Mouse (Mus musculus) embryo, embryonic 11 days (tissue): ENCODE measurements at regions not wholly inside any gene's neighbourhood (a gene's known extent, or its start where the extent isn't known, plus 50 kb on each side); places are given as distances from the start of the nearest gene placed in this dataset.

Experiments used
- DNase-seq: peaks from one replicate; pipeline ENCODE4 v3.0.0-alpha.2; 2015

DNA sequence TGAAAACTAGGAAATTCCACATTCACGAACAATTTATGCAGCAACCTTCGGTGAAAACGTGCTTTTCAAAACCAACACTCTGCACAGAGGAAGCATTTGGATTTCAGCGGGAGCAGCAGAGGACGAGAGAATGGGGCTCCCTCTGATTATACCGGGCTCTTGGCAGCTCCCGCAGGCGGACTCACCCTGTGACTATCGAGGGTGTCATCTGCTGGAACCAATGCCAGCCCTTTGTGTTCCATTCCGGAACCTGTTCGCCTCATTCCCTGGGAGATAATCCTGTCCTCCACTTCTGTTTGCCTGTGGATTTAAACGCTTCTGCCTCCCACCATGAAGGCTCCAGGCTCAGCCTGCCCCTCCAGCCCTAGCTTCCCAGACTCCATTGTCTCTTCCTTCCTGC, 77.1 kb downstream of the Utp18 start:
- no peak for DNase-seq

DNA sequence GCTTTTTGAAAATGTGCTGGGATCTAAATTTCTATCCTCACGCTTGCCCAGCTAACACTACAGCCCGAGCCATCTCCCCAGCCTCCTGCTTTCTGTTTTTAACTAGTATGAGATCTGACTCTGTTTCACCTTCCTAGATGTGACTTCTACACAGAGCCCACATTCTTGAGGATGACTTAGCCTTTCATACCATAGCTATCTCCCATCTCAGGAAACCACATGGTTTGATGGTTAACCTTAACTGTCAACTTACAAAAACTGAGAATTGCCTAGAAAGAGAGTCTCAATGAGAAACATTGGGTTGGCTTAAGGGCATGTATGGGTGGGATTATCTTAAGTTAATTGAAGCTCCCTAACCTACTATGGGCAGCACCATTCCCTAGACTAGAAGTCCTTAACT, 78.4 kb downstream of the Utp18 start:
- DNase-seq = no peak

DNA sequence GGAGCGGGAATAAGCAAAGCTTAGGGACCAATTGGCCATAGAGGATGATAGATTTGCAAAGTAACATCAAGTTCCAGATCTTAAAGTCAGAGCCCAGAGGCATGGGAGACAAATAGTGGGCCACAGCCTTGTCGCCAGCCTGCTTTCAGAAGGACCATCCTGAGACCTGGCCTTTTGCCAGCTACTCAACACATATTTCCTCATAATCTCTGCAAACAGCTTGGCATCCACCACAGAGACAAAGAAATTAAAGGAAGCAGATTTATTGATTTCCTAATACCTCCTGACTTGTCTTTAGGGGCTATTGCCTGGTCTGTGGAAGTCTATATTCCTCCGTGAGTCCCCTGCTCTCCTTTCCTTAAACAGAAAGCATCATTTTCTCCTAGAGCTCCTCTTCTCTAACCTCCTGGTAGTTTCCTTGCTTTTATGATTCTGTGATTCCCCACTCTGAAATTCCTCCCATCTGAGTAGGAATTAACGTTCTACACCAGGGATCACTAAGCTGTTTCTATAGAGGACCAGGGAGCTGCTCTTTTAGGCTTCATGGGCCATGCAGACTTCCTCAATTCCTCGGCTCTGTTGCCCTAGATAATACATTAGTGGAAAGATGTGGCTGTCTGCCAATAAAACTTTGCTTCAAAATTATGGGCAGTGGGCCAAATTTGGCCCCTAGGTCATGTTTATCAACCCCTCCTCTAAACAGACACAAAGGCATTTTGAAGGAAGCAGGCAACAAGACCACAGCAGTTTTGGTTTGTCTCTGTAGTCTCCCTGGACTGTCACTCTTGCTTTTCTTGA, 114.2 kb downstream of the Utp18 start:
- no peak for DNase-seq

GRCm38 (mm10) chr11:93765961-93766360, 119.6 kb downstream of the Utp18 start:
- no peak for DNase-seq

- peak; percentile 77 for DNase-seq
These were observed 122.6 kb downstream of the Utp18 start for GRCm38 (mm10) chr11:93762832-93763530.

- DNase-seq = no peak
These were observed 127.7 kb downstream of the Utp18 start for GRCm38 (mm10) chr11:93757825-93758224.

DNA sequence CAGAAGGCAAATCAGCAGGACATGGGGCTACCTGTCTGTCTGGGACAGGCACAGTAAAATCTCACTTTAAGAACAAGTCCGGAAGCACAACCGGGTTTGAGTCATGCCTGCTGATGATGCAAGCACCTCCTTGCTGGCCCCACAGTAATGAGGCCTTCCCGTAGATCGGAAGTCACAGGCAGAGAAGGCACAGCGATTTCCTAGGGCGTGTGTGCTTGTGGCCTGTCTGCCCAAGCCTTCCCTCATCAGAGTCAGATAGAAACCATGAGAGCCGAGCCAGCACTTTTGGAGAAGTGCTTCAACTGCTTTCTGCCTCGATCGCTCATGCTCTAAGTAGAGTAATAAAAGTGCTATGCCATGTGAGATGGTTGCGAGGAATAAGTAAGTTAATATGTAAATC, 148.9 kb downstream of the Utp18 start:
- DNase-seq = no peak

GRCm38 (mm10) chr11:93733568-93734185, 151.9 kb downstream of the Utp18 start:
- peak; percentile 10 for DNase-seq

DNA sequence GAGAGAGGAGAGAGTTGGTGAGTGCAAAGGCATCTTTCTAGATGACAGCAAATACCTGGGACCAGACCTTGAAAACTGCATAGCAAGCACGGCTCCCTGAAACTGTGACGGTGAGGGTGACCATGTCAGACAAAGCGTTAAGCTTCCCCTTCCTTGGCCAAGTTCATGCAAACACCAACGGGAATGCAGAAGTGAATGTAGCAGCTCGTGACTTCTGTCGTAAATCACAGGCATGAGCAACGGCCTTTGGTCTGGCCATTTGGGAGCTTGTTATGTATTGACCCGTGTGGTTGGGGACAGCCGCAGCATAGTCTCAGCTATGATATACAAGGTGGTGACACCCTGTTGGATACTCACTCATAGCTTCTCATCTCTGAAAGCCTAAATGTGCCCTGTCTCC, 156.4 kb downstream of the Utp18 start:
- DNase-seq = no peak

DNA sequence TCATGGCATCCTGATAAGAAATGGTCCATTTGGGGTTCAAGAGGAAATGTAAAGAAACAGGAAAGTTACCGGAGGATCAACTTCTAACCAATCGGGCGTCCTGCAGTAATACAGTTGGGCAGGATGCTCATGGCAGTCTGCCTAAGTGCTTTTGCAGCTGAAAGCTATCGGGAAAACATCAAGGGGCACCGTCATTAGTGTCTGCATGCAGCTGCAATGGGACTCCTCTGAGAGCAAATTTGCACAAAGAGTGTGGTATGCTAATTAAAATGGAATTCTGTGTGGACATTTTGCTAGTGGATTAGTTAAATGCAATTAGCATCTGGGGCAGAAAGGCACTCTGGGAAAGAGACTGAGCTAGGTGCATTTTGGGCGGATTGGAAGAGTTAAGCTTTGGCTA, 160.3 kb downstream of the Utp18 start:
- no peak for DNase-seq

DNA sequence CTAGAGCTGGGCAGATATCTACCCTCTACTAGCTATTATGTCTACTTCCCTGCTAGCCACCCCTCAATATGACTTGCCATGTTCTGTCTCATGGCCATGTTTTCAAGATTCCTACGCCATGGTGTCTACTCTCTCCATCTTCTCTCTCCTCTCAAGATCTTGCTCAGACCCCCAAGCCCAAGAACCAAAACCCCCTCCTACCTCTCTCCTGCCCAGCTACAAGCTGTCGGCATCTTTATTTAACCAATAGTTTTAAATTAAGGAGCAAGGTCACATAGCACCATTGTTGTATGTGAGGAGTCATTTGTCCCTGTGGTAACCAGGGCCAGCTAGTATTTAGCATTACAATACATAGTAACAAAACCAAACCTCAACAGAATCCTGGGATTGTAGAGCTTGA, 166.4 kb downstream of the Utp18 start:
- DNase-seq = no peak

DNA sequence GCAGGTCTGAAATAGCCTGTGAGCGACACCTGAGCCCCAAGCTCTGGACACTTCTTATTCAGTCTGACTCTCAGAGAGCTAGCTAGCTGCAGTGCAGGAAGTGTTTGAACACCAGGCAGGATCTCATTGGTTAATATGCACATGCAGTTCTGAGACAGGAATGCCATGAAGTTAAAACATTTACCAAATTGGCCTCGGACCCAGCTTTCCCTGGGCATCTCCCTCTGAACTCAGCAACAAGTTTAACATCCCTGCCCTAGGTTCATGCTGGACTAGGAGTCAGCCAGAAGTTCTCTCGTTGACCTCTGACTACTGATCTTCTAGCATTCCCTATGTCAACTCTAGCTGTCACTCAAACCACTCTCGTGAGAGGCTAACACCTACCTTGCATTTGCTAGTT, 175.9 kb downstream of the Utp18 start:
- DNase-seq = no peak

GRCm38 (mm10) chr11:93696982-93697541, 188.5 kb downstream of the Utp18 start:
- DNase-seq = no peak

DNA sequence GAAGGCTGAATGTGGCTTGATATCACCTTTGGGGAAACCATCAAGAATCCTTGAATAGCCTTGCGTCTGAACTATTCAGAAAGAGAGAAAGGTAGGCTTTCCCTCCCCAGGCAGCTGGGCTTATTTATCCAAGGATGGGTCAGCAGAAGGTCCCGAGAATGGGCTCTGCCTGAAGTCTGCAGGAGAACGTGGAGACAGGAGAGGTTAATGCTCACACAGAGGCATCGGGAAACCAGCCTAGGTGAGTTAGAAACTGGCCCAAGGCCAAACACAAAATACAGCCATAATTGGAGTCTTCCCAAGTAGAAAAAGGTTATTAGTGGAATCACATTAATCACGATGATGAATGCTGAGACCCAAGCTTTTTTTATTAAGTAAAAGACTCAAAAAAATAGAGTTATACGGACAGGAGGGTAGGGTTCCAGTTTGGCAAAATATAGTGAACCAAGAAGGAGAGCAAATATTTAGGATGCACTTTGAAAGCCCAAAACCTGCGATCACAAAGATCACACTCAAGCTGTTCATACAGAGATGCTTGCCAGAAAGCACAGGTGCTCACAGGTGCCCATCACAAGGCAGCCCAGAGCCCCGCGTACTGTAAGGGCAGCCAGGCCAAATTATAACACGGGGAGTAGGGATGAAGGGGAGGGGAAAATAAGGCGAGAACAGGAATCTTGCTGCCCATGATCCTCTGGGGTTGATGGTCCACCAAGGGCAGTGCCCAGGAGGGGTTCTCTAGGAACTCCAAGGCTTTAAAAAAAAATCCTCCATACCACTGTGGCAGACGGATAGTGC, 189.3 kb downstream of the Utp18 start:
- no peak for DNase-seq

DNA sequence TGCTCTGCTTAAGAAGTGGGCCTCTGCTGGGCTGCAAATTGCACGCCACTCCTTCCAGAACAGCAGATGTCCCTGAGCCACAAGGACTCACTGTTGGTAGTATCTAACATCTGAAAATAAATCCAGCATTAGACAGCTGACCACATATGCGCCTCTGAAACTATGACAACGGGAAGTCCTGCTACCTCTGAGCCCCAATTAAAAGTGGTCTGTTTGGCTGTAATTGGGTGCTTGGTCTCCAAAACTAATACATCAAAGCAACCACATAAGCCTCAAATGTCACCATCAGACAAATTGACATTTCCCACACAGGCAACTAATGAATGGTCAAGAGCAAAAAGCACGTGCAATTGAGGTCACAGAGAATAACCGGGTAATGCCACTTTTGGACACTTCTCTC, 201.9 kb downstream of the Utp18 start:
- DNase-seq = no peak

GRCm38 (mm10) chr11:93676299-93676698, 209.3 kb downstream of the Utp18 start:
- DNase-seq = no peak

DNA sequence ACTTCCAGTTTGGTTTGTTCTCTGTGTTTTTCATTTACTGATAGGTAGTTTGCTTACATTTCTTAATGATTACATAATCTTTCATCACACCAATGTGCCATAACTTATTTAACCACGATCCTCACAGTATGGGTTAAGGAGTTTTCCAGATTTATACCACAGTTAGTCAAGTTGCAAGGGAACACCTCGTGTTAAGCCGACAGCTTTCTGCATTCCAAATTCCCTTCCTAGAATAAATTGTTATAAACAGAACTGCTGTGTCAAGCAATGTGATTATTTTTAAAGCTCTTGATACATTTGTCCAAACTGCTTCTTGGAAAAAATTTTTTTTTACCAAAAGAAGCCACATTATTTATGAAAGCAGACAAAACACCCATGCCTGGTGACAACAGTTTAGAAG, 213.5 kb downstream of the Utp18 start:
- no peak for DNase-seq

- DNase-seq = no peak
These were observed 223.9 kb downstream of the Utp18 start for GRCm38 (mm10) chr11:93661657-93662056.

DNA sequence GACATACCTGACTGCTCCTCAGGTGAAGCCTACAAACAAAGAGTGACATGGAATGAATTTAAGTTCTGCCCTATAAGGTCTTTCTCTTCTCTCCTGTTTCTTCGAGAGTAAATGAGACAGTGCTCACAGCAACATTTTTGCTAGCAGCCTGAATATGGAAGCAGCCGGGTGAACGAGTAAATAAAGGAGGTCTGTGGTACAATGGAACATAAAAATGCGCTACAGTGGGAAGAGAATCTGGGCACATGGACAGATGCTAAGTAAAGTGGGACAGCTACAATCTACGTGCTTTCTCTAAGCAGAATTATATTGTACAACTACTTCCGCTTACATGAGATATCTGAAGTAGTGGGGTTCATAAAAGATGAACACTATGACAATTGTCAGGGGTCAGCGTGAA, 225.2 kb downstream of the Utp18 start:
- DNase-seq = no peak

- DNase-seq = no peak
These were observed 226.8 kb downstream of the Utp18 start for GRCm38 (mm10) chr11:93658719-93659118.

DNA sequence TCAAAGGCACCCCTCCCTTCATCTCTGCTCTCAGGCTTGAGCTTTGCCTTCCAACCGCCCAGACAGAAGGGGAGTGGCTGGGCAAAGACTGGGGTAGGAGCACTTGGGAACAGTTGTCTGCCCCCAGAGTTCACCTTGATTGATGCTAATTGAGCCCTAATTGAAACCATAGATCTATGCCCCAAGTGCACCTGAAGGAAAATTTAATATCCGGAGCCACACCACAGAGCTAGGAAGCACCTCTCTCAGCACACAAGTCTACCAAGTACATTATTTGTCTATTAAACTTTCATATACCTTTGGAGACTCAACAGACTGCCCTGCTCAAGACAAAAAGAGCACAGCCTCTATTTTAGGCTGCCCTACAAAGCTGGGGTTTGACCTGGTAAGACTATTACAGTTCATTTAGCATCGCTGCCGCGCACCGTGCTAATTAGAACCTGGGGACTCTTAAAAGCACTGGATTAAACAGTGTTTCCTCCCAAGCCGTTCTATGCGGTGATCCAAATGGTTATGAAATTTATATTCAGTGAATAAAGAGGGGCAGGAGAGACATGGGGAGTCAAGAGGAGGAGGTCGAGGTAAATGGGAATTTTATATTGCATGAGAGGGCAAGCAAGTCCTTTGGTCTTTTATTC, 229.8 kb downstream of the Utp18 start:
- DNase-seq = no peak

DNA sequence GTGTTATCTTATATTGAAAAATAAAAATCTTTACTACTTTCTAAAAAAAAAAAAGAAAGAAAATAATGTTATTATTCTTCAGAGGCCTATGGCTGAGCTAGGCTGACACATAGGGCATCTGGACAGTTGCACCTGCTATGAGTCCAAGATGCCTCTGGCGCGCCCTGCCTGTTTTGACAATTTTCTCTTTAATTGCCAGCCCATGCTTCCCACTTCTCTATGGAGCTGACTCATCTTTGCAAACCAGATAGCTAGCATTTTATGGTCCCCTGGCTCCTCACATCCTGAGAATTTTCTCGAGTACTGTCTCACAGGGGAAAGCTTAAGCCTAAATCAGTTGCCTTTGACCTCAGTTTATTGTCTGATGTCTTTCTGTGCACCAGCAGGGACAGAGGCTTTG, 232.2 kb downstream of the Utp18 start:
- DNase-seq = no peak
